12 mouse cellular contexts compared by ENCODE assay signal in the genomic region with DNA sequence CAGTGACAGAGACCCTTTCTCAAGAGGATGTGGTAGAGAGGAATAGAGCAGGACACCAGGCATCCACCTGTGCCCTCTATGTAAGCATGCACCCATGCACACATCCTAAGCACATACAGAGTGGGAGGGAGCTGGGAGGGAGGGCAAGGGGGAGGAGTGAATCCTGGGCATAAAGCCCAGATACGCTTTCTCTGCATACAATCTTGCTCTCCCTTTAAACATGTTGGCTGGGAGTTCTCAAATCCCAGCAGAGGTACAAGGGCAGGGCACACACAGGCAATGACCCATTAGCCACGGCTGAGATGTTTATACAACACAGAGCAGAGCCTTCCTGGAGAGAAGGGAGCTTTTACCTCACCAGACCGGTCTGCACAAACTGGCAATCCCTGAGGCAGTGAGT. TPM values are rescaled to one million over a fixed set of nuclear protein-coding genes. Genes with fewer than 3 reads are reported as not detected.
A peak's percentile ranks its signal among the peaks of the same experiment; 100 is the strongest.
DNase-seq lines count a peak whose midpoint lies in the region; ATAC-seq lines count a peak whose summit lies in the region.
"Had no signal": no experiment of that assay in that cellular context is flagged by ENCODE, and none has a peak within 500 bp of the region (broad histone marks: within the 10 kb centered on the region; RNA-seq: fewer than 3 reads in every experiment).

No protein-coding gene starts in this region.

- WGBS in heart, embryonic 16.5 days: 16% methylated on average over 3 of the region's 3 CpGs
- 6% methylated on average over 3 of the region's 3 CpGs for WGBS in embryonic facial prominence, embryonic 15.5 days

- H3K4me1 ChIP-seq in heart, embryonic 16.5 days (ENCODE audit: control insufficient read depth, insufficient read depth, low read length): peaks cover 20% of the 10 kb centered on the region
- H3K4me1 ChIP-seq in embryonic facial prominence, embryonic 15.5 days: peaks cover 21% of the 10 kb centered on the region

- no peak overlapping the region; the same call in 1 of the 2 replicates for H3K4me2 ChIP-seq in heart, embryonic 16.5 days (ENCODE audit: low read depth, low read length)
- H3K4me2 ChIP-seq in embryonic facial prominence, embryonic 15.5 days (replicated peaks): no peak overlapping the region

- H3K4me3 ChIP-seq in heart, embryonic 16.5 days (ENCODE audit: low read length): no peak overlapping the region
- no peak overlapping the region for H3K4me3 ChIP-seq in embryonic facial prominence, embryonic 15.5 days (replicated peaks)

- intact Hi-C loops in heart, postnatal 25 days (cut with DNase I): no loop called here

- no peaks in the 10 kb centered on the region for H3K36me3 ChIP-seq in heart, embryonic 16.5 days (ENCODE audit: control insufficient read depth, insufficient read depth)
- H3K36me3 ChIP-seq in embryonic facial prominence, embryonic 15.5 days: no peaks in the 10 kb centered on the region

- H3K27ac ChIP-seq in heart, embryonic 16.5 days (ENCODE audit: low read length): peak overlapping the region; percentile 80
- H3K27ac ChIP-seq in embryonic facial prominence, embryonic 15.5 days (replicated peaks): no peak overlapping the region

- DNase-seq in heart, postnatal 25 days (ENCODE audit: low spot score): no peak
- peak; percentile 56 for DNase-seq in 3T3-L1 (ENCODE audit: low read depth, low spot score)
- DNase-seq in kidney, postnatal 10 days: peak; percentile 48
- DNase-seq in layer of hippocampus, postnatal 36 days: no peak
- DNase-seq in gastrocnemius, postnatal 10 days: no peak
- DNase-seq in cerebellum, adult 9-10 months: no peak
- DNase-seq: cerebellum, adult 2 months; left cerebral cortex, postnatal 4 days; right cerebral cortex, adult 18-20 months had no signal

- 0 out of 2 replicates have a peak, but pooled peaks cover 4% of the 10 kb centered on the region for H3K27me3 ChIP-seq in heart, embryonic 16.5 days (ENCODE audit: control insufficient read depth, insufficient read depth, low read length)
- no peaks in the 10 kb centered on the region; the same call in 1 of the 2 replicates for H3K27me3 ChIP-seq in embryonic facial prominence, embryonic 15.5 days

- peak; percentile 74; the same call in 1 of the 2 replicates for ATAC-seq in heart, embryonic 16.5 days (replicated peaks; ENCODE audit: extremely low read depth, insufficient read depth, low FRiP score)
- ATAC-seq in embryonic facial prominence, embryonic 15.5 days (ENCODE audit: insufficient number of reproducible peaks, low FRiP score, low TSS enrichment, low read depth): 0 out of 2 replicates have a peak, but pooled peaks have one; percentile 44

- H3K9me3 ChIP-seq in heart, embryonic 16.5 days (replicated peaks; ENCODE audit: control insufficient read depth, low read length): no peaks in the 10 kb centered on the region
- no peaks in the 10 kb centered on the region for H3K9me3 ChIP-seq in embryonic facial prominence, embryonic 15.5 days (replicated peaks)

- H3K9ac ChIP-seq in heart, embryonic 16.5 days (ENCODE audit: low read length): no peak overlapping the region
- H3K9ac ChIP-seq in embryonic facial prominence, embryonic 15.5 days: no peak overlapping the region

RNA-seq across cellular contexts. Expression of a gene that starts 6.5 kb away (rescaled TPM):
- 3.8 and 4.6 TPM in 2 replicates for polyA plus RNA-seq in heart, embryonic 16.5 days (2015; fragmentation: Nextera tagmentation; extraction: Ambion mirVana)
- 1 to 10 TPM; 2.1 to 3.2 TPM for total RNA-seq in heart, postnatal 25 days (2021)
- 2.4 and 3.1 TPM in 2 replicates for polyA plus RNA-seq in embryonic facial prominence, embryonic 15.5 days (2015; fragmentation: Nextera tagmentation; extraction: Ambion mirVana)
- not detected for total RNA-seq in layer of hippocampus, postnatal 36 days (2021)
- total RNA-seq in gastrocnemius, postnatal 10 days (2021): not detected
- total RNA-seq: left cerebral cortex, postnatal 4 days had no signal
- polyA plus RNA-seq: cerebellum, adult 2 months had no signal

RNA-seq across cellular contexts. Expression of a gene that starts 10.1 kb away (rescaled TPM):
- polyA plus RNA-seq in heart, embryonic 16.5 days (2015; fragmentation: Nextera tagmentation; extraction: Ambion mirVana): not detected in 2 replicates
- not detected for total RNA-seq in heart, postnatal 25 days (2021)
- polyA plus RNA-seq in embryonic facial prominence, embryonic 15.5 days (2015; fragmentation: Nextera tagmentation; extraction: Ambion mirVana): not detected in 2 replicates
- not detected for total RNA-seq in layer of hippocampus, postnatal 36 days (2021)
- total RNA-seq in gastrocnemius, postnatal 10 days (2021): not detected
- total RNA-seq: CH12.LX; left cerebral cortex, postnatal 4 days had no signal

RNA-seq across cellular contexts. Expression of a gene that starts 35.5 kb away (rescaled TPM):
- polyA plus RNA-seq in heart, embryonic 16.5 days (2015; fragmentation: Nextera tagmentation; extraction: Ambion mirVana): 156 TPM in 2 replicates
- total RNA-seq in heart, postnatal 25 days (2021): 10 to 100 TPM; 81.3 to 98.0 TPM
- polyA plus RNA-seq in embryonic facial prominence, embryonic 15.5 days (2015; fragmentation: Nextera tagmentation; extraction: Ambion mirVana): 55.0 and 56.8 TPM in 2 replicates
- 10 to 100 TPM; 75.3 to 80.9 TPM for total RNA-seq in layer of hippocampus, postnatal 36 days (2021)
- 100 to 1,000 TPM; 247 to 265 TPM for total RNA-seq in gastrocnemius, postnatal 10 days (2021)

RNA-seq across cellular contexts. Expression of a gene that starts 48.1 kb away (rescaled TPM):
- polyA plus RNA-seq in heart, embryonic 16.5 days (2015; fragmentation: Nextera tagmentation; extraction: Ambion mirVana): 0.33 and 0.66 TPM in 2 replicates
- under 1 TPM; 0.87 to 0.99 TPM for total RNA-seq in heart, postnatal 25 days (2021)
- polyA plus RNA-seq in embryonic facial prominence, embryonic 15.5 days (2015; fragmentation: Nextera tagmentation; extraction: Ambion mirVana): 1.6 and 1.7 TPM in 2 replicates
- total RNA-seq in layer of hippocampus, postnatal 36 days (2021): 1 to 10 TPM in 1 of 2 experiments, under 1 TPM in 1; 0.60 to 1.8 TPM
- total RNA-seq in gastrocnemius, postnatal 10 days (2021): under 1 TPM; 0.31 to 0.50 TPM
- total RNA-seq: CH12.LX had no signal

Comparison
In these comparisons a context has a peak if more than half of its experiments do, and no peak if none do; other contexts are left out.
1. DNase-seq: peak in 3T3-L1 (single experiment) and kidney, postnatal 10 days (single experiment); none in heart, postnatal 25 days (single experiment), layer of hippocampus, postnatal 36 days (0 of 2), gastrocnemius, postnatal 10 days (single experiment) and cerebellum, adult 9-10 months (single experiment).